Mouse (Mus musculus) cerebellum, adult 2 months (tissue): ENCODE measurements at regions not wholly inside any gene's neighbourhood (a gene's known extent, or its start where the extent isn't known, plus 50 kb on each side); places are given as distances from the start of the nearest gene placed in this dataset.

Experiments used
- CTCF ChIP-seq: fragments of 200-500 bp; IDR thresholded peaks from 2 replicates; pipeline ENCODE4 v1.5.1; 2011; ENCODE audit warnings: low read depth, mild to moderate bottlenecking, control low read depth, low read length, moderate library complexity, borderline replicate concordance; ENCODE audit not compliant: insufficient read depth
- POLR2A ChIP-seq: fragments of 200-500 bp; IDR thresholded peaks from 2 replicates; pipeline ENCODE4 v1.6.1; 2011; ENCODE audit warnings: low read length, control low read depth, borderline replicate concordance; ENCODE audit not compliant: insufficient read depth

DNA sequence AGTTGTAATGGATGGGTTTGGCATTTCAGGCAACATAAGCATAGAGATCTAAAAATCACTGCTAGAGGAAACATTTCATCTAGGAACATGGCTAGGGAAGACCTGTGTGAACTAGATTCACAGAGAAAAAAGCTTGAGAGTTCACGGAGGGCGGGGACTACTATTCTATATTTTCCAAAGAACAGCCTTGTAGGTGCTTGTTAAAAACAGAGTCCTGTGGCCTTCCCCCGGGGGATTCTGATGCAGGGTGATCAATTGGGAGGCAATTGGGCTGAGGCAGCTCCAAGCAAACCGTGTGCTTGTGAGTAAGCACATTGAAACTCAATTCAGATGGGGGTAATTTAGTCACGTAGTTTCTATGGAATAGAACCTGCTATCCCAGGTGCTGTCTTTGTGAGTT lies 112.0 kb downstream of the Mterf1b start:
- TF ChIP-seq CTCF, result no peak
- TF ChIP-seq POLR2A, result no peak
